Mouse (Mus musculus) liver, embryonic 14.5 days (tissue): ENCODE results near the gene Ccdc160.

ENCODE experiments used
- CTCF ChIP-seq: IDR thresholded peaks from 2 replicates; pipeline ENCODE4 v1.5.1; 2016; ENCODE audit warnings: antibody characterized with exemption, low read depth, control low read depth
- EP300 ChIP-seq: IDR thresholded peaks from 2 replicates; pipeline ENCODE4 v1.6.1; 2016; ENCODE audit warnings: antibody characterized with exemption, low read depth

GRCm38 (mm10) chrX:52762221-52762620 is 28.8 kb upstream of the Ccdc160 start:
- TF ChIP-seq CTCF (no peak), EP300 (no peak)
